Mouse (Mus musculus): ENCODE measurements at regions not wholly inside any gene's neighbourhood (a gene's known extent, or its start where the extent isn't known, plus 50 kb on each side); places are given as distances from the start of the nearest gene placed in this dataset.

DNA sequence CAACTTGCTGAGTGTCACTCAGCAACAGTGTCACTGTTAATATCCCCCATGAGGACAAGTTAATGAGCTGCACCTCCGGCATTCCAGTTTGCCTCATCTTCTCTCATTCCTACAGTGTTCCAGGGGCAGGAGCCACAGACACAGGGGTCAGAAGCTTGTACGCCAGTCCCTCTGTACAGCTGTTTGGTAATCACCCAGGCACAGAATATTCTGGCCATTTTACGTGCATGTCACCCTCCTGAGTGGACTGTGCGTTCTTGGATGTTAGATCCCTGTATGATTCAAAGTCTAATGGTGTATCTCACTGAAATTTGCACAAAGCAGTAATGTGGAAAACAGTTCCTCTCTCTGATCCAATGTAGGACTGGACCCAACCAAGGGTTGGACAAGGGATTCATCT lies 66.7 kb upstream of the Lpp start:
- no peak for TF ChIP-seq CTCF (IDR thresholded peaks at IDR 0.05; ENCODE audit: borderline replicate concordance, insufficient read depth, low read depth, low read length)
- no peak for TF ChIP-seq POLR2A (IDR thresholded peaks at IDR 0.05; ENCODE audit: borderline replicate concordance, insufficient read depth, low read length)

Data from cerebellum, adult 2 months (tissue).